Mouse (Mus musculus): ENCODE data around the gene Apex1. TPM values are rescaled to one million over a fixed set of nuclear protein-coding genes. Genes with fewer than 3 reads are reported as not detected.
A peak's percentile ranks its signal among the peaks of the same experiment; 100 is the strongest.

Gene Apex1
- polyA plus RNA-seq (2016; fragmentation: Nextera tagmentation; extraction: Ambion mirVana): 412 and 447 TPM in 2 replicates

- Histone ChIP-seq H3K9me3 (replicated peaks) (no peaks in the 10 kb centered on the region), H3K4me1 (peaks cover 32% of the 10 kb centered on the region), H3K4me3 (peak within 1 kb of the TSS; percentile 90), H3K27me3 (ENCODE audit: low read depth, poor library complexity, severe bottlenecking) (no peaks in the 10 kb centered on the region), H3K27ac (replicated peaks) (peak within 1 kb of the TSS; percentile 96), H3K36me3 (peaks cover 54% of the 10 kb centered on the region)
- DNase-seq (ENCODE audit: low spot score): peak; percentile 97
- WGBS: under 1% methylated on average over 57 of the region's 57 CpGs
Observed at GRCm38 (mm10) chr14:50924281-50925064, at the start of gene Apex1, which contains the start of gene Osgep. Apex1 (plus strand) TSS chr14:50924968. Osgep (minus strand) TSS chr14:50924893.

- no peaks in the 10 kb centered on the region for H3K9me3 ChIP-seq (replicated peaks)
- no peaks in the 10 kb centered on the region for H3K36me3 ChIP-seq
- DNase-seq (ENCODE audit: low spot score): no peak
- no peak overlapping the region for H3K27ac ChIP-seq (replicated peaks)
- 93% methylated on average over 3 of the region's 3 CpGs for WGBS
- H3K4me3 ChIP-seq: no peak overlapping the region
- peaks cover 8% of the 10 kb centered on the region for H3K4me1 ChIP-seq
- no peaks in the 10 kb centered on the region for H3K27me3 ChIP-seq (ENCODE audit: low read depth, poor library complexity, severe bottlenecking)
Observed at GRCm38 (mm10) chr14:50875175-50875574, 49.6 kb upstream of the Apex1 start.

- no peaks in the 10 kb centered on the region for H3K36me3 ChIP-seq
- no peaks in the 10 kb centered on the region for H3K27me3 ChIP-seq (ENCODE audit: low read depth, poor library complexity, severe bottlenecking)
- no peaks in the 10 kb centered on the region for H3K9me3 ChIP-seq (replicated peaks)
- H3K4me1 ChIP-seq: peaks cover 2% of the 10 kb centered on the region
- H3K27ac ChIP-seq (replicated peaks): no peak overlapping the region
- H3K4me3 ChIP-seq: no peak overlapping the region
- 79% methylated on average over 6 of the region's 6 CpGs for WGBS
- no peak for DNase-seq (ENCODE audit: low spot score)
Observed at GRCm38 (mm10) chr14:50875591-50876230, 49.1 kb upstream of the Apex1 start.

GRCm38 (mm10) chr14:50876236-50876950 lies 48.4 kb upstream of the Apex1 start:
- H3K27ac ChIP-seq (replicated peaks): no peak overlapping the region
- no peaks in the 10 kb centered on the region for H3K36me3 ChIP-seq
- H3K9me3 ChIP-seq (replicated peaks): no peaks in the 10 kb centered on the region
- H3K27me3 ChIP-seq (ENCODE audit: low read depth, poor library complexity, severe bottlenecking): no peaks in the 10 kb centered on the region
- no peak overlapping the region for H3K4me3 ChIP-seq
- no peaks in the 10 kb centered on the region for H3K4me1 ChIP-seq
- DNase-seq (ENCODE audit: low spot score): no peak
- WGBS: 90% methylated on average over 6 of the region's 6 CpGs

GRCm38 (mm10) chr14:50891621-50892020 lies 33.1 kb upstream of the Apex1 start:
- Histone ChIP-seq H3K9me3 (replicated peaks) (no peaks in the 10 kb centered on the region), H3K4me1 (peaks cover 9% of the 10 kb centered on the region), H3K27ac (replicated peaks) (no peak overlapping the region), H3K36me3 (no peaks in the 10 kb centered on the region), H3K27me3 (ENCODE audit: low read depth, poor library complexity, severe bottlenecking) (peaks cover 18% of the 10 kb centered on the region), H3K4me3 (no peak overlapping the region)
- 92% methylated on average over 8 of the region's 8 CpGs for WGBS
- DNase-seq (ENCODE audit: low spot score): no peak

GRCm38 (mm10) chr14:50892091-50892490 lies 32.7 kb upstream of the Apex1 start:
- no peak for DNase-seq (ENCODE audit: low spot score)
- Histone ChIP-seq H3K4me1 (peaks cover 14% of the 10 kb centered on the region), H3K36me3 (no peaks in the 10 kb centered on the region), H3K9me3 (replicated peaks) (no peaks in the 10 kb centered on the region), H3K27me3 (ENCODE audit: low read depth, poor library complexity, severe bottlenecking) (peaks cover 22% of the 10 kb centered on the region), H3K4me3 (no peak overlapping the region), H3K27ac (replicated peaks) (no peak overlapping the region)
- 88% methylated on average over 7 of the region's 7 CpGs for WGBS

- Histone ChIP-seq H3K9me3 (replicated peaks) (no peaks in the 10 kb centered on the region), H3K4me3 (no peak overlapping the region), H3K27me3 (ENCODE audit: low read depth, poor library complexity, severe bottlenecking) (peaks cover 29% of the 10 kb centered on the region), H3K36me3 (no peaks in the 10 kb centered on the region), H3K4me1 (peaks cover 17% of the 10 kb centered on the region), H3K27ac (replicated peaks) (no peak overlapping the region)
- WGBS: 92% methylated on average over 22 of the region's 22 CpGs
- DNase-seq (ENCODE audit: low spot score): no peak
Observed at GRCm38 (mm10) chr14:50892541-50893459, 32.0 kb upstream of the Apex1 start.

- DNase-seq (ENCODE audit: low spot score): no peak
- H3K27me3 ChIP-seq (ENCODE audit: low read depth, poor library complexity, severe bottlenecking): peaks cover 33% of the 10 kb centered on the region
- H3K36me3 ChIP-seq: no peaks in the 10 kb centered on the region
- no peak overlapping the region for H3K4me3 ChIP-seq
- H3K4me1 ChIP-seq: peaks cover 17% of the 10 kb centered on the region
- H3K9me3 ChIP-seq (replicated peaks): no peaks in the 10 kb centered on the region
- H3K27ac ChIP-seq (replicated peaks): no peak overlapping the region
Observed at GRCm38 (mm10) chr14:50895407-50895806, 29.4 kb upstream of the Apex1 start.

- H3K4me1 ChIP-seq: peaks cover 17% of the 10 kb centered on the region
- H3K9me3 ChIP-seq (replicated peaks): no peaks in the 10 kb centered on the region
- H3K36me3 ChIP-seq: no peaks in the 10 kb centered on the region
- peak; percentile 33 for DNase-seq (ENCODE audit: low spot score)
- WGBS: 17% methylated on average over 19 of the region's 19 CpGs
- H3K27me3 ChIP-seq (ENCODE audit: low read depth, poor library complexity, severe bottlenecking): peaks cover 33% of the 10 kb centered on the region
- H3K4me3 ChIP-seq: peak overlapping the region; percentile 56
- peak overlapping the region; percentile 47 for H3K27ac ChIP-seq (replicated peaks)
Observed at GRCm38 (mm10) chr14:50895985-50896746, 28.6 kb upstream of the Apex1 start.

- peak overlapping the region; percentile 47 for H3K27ac ChIP-seq (replicated peaks)
- H3K36me3 ChIP-seq: no peaks in the 10 kb centered on the region
- H3K4me3 ChIP-seq: peak overlapping the region; percentile 56
- H3K27me3 ChIP-seq (ENCODE audit: low read depth, poor library complexity, severe bottlenecking): peaks cover 33% of the 10 kb centered on the region
- no peaks in the 10 kb centered on the region for H3K9me3 ChIP-seq (replicated peaks)
- DNase-seq (ENCODE audit: low spot score): peak; percentile 36
- H3K4me1 ChIP-seq: peaks cover 17% of the 10 kb centered on the region
- WGBS: 19% methylated on average over 23 of the region's 23 CpGs
Observed at GRCm38 (mm10) chr14:50896747-50897373, 27.9 kb upstream of the Apex1 start.

- DNase-seq (ENCODE audit: low spot score): peak; percentile 13
- H3K27ac ChIP-seq (replicated peaks): peak within 1 kb of the TSS; percentile 47
- WGBS: 51% methylated on average over 7 of the region's 7 CpGs
- H3K4me3 ChIP-seq: peak within 1 kb of the TSS; percentile 56
- H3K9me3 ChIP-seq (replicated peaks): no peaks in the 10 kb centered on the region
- H3K4me1 ChIP-seq: peaks cover 17% of the 10 kb centered on the region
- peaks cover 33% of the 10 kb centered on the region for H3K27me3 ChIP-seq (ENCODE audit: low read depth, poor library complexity, severe bottlenecking)
- H3K36me3 ChIP-seq: no peaks in the 10 kb centered on the region
Observed at GRCm38 (mm10) chr14:50897374-50897765, 27.4 kb upstream of the Apex1 start, which contains the start of gene Klhl33. Klhl33 (minus strand) TSS chr14:50897507.
